Mouse (Mus musculus): ENCODE measurements at regions not wholly inside any gene's neighbourhood (a gene's known extent, or its start where the extent isn't known, plus 50 kb on each side); places are given as distances from the start of the nearest gene placed in this dataset.

- intact Hi-C loops (cut with DNase I): no loop called here
- no peak for DNase-seq (ENCODE audit: low spot score in 2 of 2)
Measured at GRCm38 (mm10) chr3:52634353-52634752, 366.2 kb downstream of the Foxo1 start.

- intact Hi-C loops (cut with DNase I): no loop called here
- DNase-seq (ENCODE audit: low spot score in 2 of 2): no peak
Measured at GRCm38 (mm10) chr3:52633491-52634100, 365.5 kb downstream of the Foxo1 start.

DNA sequence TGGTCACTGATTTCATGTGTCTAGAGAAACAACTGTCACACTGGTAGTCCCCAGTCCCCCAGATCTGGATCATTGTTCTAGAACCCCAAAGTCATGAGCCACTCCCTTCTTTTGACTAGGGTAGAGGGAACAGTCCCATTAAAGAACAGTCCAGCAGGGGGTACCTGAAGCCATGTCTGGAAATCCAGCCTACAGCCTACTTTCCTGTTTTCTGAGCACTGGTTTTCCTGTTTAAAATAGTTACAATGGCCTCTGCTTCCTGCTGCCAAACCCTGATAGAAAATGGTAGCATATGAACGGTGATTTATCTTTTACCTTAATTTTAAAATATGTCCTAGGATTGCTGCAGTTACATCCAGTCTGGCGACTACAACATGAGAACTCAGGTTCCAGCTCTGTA, 364.5 kb downstream of the Foxo1 start:
- intact Hi-C loops (cut with DNase I): no loop called here

DNA sequence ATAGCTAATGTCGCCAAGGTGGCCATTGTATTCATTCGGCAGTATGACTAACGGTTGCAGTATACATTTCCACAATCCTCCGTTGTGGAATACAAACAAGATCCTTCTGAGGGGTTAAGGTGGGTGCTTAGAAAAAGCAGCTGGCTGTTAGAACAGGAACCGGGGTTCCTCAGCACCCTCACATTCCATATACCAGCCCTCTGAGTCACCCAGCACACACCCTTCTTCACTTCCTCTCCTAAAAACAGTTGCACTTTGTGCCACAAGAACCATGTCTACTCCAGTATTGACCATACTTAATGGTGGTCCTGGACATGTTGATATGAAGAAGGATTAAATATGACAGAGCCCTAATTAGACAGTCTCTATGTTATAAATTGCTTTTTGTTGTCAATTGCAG, 362.1 kb downstream of the Foxo1 start:
- DNase-seq (ENCODE audit: low spot score in 2 of 2): no peak
- intact Hi-C loops (cut with DNase I): no loop called here

More for the DNA sequence above, 364.5 kb downstream of the Foxo1 start:
- DNase-seq (ENCODE audit: low spot score in 2 of 2): no peak

GRCm38 (mm10) chr3:52625125-52625524, 357.0 kb downstream of the Foxo1 start:
- DNase-seq (ENCODE audit: low spot score in 2 of 2): no peak
- intact Hi-C loops (cut with DNase I): no loop called here

GRCm38 (mm10) chr3:52622530-52622929, 354.4 kb downstream of the Foxo1 start:
- no peak for DNase-seq (ENCODE audit: low spot score in 2 of 2)
- intact Hi-C loops (cut with DNase I): no loop called here

DNA sequence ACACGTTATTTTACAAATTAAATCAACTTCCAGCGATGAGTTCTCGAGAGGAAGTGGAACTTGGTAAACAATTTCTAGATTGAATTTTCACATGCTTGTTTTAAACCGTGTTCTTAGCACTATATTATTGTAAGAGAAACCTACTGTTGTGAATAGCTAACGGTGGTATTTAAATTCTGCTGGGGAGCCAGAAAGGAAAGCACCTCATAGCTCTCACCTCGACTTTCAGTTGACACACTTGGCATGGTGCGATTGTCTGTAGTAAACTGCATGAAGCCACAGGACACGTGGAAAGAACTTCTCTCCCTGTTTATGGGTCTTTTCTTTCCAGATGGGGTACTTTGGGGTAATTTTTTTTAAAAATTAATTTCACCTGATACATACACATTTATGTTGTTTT, 353.8 kb downstream of the Foxo1 start:
- no peak for DNase-seq (ENCODE audit: low spot score in 2 of 2)
- intact Hi-C loops (cut with DNase I): no loop called here

DNA sequence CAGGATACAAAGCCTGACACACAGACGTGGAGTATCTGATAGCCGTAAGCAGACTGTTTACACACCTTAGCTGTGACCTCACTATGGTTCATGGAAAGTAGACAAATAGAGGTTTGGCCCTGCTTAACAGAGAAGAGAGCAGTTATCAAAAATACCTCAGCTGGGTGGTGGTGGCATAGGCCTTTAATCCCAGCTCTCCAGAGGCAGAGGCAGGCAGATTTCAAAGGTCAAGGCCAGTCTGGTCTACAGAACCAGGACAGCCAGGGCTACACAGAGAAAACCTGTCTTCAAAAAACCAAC, 350.7 kb downstream of the Foxo1 start:
- intact Hi-C loops (cut with DNase I): no loop called here
- DNase-seq (ENCODE audit: low spot score in 2 of 2): no peak

DNA sequence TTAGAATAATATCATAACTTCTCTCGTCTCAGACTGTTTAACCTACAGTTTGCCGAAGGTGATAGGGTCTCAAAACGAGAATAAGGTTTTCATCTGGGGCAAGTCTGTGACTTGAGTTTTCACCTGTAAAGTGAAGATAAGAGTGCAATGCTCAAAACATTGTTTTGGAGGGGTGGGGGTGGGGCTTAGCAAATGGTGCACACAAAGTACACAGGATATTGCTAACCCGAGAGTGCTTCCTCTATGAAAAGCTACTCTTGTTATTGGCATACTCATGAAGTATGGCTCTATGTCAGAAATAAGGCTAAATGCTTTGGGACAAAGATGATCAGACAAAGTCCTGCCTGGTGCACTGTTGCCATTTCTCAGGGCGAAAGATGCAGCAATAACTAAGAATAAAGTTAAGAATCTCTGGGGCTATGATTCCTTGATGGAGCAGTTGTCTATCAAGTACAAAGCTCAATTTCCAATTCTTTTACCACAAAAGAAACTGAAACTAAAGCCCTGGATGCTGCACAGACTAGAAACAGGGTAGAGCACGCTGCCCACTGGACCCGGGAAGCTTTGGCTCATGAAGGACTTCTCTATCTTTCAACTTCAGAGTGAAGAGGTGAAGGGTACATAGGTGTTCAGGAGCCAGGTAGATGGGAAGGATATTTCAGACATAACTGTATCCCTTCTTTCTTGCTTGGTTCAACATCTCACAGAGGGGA, 350.2 kb downstream of the Foxo1 start:
- DNase-seq (ENCODE audit: low spot score in 2 of 2): no peak
- intact Hi-C loops (cut with DNase I): no loop called here

DNA sequence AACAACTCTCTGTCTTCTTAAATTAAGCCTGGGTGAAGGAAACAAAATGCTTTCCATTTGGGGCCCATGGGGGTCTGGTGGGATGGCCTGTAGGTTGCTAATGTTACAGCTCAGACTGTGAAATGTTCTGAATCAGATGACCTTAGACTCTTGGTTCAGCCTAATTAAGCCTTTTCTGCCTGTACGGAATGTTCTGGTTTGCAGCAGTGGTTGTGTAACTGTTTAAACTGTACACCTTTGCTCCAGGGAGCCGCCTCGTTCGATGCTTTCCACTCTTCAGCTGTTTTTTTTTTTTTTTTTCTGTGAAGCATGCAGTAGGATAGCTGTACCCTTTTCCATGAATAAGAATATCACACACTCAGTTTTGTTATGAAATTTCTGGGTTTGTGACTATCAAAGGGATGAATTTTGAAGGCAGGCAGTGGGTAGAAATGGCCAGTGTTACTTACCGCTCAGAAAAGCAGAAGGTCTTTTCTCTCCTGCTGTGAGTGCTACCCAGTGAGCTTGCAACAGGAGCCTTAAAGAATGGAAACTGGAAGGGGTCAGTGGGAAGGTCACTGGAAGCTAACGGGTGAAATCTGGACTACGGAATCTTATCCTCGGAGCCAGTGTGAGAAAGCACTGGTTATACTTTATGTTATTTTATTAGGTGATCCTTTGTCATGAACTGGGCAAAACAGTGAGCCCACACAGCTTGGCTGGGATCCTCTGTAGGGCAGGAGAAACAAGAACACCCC, 349.4 kb downstream of the Foxo1 start:
- intact Hi-C loops (cut with DNase I): no loop called here
- no peak for DNase-seq (ENCODE audit: low spot score in 2 of 2)

DNA sequence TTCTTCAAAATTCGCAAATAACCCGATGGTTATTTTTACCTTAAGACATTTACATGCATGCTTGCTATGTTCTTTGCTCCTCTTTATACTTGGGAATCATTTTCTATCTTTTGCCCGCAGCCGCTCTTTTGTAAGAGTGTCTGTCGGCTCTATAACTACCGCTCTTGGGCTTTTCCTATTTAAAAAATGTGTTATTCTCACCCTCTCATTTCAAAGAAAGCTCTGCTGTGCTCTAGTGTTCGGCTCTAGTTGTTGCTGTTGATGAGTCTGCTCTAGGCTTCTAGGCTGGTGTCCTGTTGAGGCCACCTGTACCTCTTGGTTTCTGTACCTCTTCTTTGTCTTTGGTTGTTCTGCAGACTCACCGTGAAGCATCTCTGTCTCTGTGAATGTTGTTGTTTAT, 343.7 kb downstream of the Foxo1 start:
- peak; percentile 20 to 45 for DNase-seq (ENCODE audit: low spot score in 2 of 2)
- intact Hi-C loops (cut with DNase I): no loop called here

DNA sequence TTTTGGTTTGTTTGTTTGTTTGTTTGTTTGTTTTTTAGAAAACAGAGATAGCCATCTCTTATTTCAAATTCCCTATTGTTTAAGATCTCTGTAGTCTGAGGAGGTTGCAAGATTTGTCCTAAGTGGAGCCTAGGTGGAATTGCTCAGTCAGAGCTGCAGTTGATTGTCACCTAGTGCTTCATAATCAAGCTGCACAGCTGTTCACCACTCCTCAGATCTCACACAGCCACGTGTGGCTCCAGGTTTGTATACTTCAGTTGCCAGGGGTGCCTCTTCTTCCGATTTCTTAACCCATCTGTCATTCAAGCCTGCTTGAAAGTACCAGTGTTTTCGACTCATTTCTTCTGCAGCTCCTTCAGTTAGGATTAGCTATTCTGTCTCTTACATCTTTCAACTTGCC, 342.3 kb downstream of the Foxo1 start:
- intact Hi-C loops (cut with DNase I): no loop called here
- no peak for DNase-seq (ENCODE audit: low spot score in 2 of 2)

GRCm38 (mm10) chr3:52608086-52608426, 339.9 kb downstream of the Foxo1 start:
- intact Hi-C loops (cut with DNase I): no loop called here
- no peak for DNase-seq (ENCODE audit: low spot score in 2 of 2)

- intact Hi-C loops (cut with DNase I): no loop called here
- DNase-seq (ENCODE audit: low spot score in 2 of 2): no peak
Measured at GRCm38 (mm10) chr3:52607379-52608085, 339.4 kb downstream of the Foxo1 start.

DNA sequence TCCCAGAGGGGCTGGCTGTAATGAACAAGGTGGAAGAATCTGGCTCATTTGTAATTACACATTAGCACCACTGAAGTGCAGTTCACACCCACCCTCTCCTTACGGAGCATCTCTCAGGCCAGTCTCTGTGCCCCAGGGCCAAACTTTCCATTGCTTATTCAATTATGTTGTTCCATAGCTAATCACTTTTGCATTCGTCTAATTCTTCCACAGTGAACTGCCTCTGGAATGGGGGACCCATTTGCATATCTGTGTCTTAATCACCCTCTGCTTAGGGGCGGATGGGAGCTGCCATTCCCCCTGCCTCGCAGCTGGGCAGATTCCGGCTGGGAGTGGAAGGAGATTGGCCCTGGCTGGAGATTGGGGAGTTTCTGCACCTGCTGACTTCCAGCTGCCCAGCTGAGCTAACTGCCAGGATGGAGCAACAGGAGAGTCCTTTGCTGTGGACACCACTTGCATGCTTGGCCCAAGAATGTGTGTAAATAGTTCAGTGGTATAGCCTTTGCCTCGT, 337.2 kb downstream of the Foxo1 start:
- DNase-seq (ENCODE audit: low spot score in 2 of 2): no peak
- intact Hi-C loops (cut with DNase I): no loop called here

DNA sequence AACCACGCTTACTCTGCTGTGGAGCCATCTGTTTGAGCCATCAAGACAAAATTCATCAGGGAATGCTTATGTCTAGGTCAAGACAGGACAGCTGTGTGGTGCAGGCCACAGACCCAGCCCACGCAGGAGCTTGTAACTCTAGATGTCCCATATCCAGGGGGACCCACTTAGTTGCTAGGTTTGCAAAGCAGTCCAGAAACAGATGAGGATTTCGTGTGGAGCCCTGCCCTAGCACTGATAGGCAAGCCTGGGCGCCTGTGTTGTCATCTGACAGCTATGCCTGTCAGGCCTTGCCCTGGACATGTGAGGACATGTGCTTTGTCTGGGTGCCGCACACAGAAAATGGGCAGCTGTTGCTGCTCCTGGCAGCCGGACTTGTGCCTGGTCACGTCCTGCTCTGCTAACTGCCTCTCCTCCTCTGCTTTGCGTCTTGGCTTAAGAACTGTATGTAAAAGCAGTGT, 335.1 kb downstream of the Foxo1 start:
- intact Hi-C loops (cut with DNase I): no loop called here
- peak in 1 of 2 experiments; percentile 12 for DNase-seq (ENCODE audit: low spot score in 2 of 2)

DNA sequence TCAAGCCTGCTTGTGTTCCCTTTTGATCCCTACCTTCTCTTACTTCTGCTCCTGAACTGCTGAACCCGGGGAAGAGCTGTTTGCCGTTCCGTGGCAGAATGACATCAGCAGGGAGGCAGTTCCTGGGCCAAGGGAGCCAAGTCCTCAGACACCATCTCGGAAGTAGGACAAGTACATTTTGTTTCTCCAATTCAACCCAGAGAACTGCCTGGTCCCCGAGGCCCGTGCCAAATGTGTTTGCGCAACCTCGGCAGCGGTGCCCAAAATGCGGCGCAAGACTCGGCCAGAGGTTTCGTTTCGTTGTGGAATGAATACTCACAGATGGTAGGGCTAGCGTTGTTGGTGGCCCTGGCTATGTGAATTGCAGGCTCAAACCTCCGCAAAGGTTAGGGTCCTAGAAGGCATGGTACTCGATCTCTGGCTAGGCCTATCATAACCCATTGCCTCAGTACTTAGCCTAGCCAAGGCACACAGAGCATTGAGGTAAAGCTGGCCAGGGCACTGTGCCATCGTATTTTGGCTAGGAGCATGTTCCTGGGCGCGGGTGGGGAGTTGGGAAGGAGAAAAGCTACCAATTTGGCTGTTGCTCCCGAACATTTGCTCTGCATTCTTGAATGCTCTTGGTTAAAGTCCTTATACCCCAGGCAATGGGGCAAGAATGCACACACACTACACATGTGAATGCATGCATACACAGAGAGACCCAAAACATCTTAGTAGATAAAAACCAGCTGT, 333.0 kb downstream of the Foxo1 start:
- peak; percentile 59 to 70 for DNase-seq (ENCODE audit: low spot score in 2 of 2)
- intact Hi-C loops (cut with DNase I): no loop called here

DNA sequence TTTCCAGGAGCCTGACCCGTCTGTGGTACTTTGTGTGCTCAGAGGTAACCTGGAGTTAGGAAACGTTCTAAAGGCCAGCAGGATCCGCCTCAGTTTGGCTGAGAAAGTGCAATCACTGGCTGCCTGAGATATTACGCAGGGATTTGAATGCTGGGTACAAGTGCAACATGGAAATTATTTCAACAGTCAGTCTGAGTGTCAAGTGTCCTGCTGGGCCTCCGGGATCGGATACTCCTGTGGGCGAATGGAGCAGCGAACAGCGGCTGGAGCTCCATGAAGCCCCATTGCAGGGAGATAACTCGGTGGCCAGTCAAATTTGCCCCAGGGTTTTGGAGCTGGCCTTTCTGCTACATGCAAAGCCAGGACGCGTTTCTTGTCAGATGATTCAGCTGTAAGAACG, 332.4 kb downstream of the Foxo1 start:
- no peak for DNase-seq (ENCODE audit: low spot score in 2 of 2)
- intact Hi-C loops (cut with DNase I): no loop called here

- intact Hi-C loops (cut with DNase I): no loop called here
- no peak for DNase-seq (ENCODE audit: low spot score in 2 of 2)
Measured at GRCm38 (mm10) chr3:52600146-52600545, 332.0 kb downstream of the Foxo1 start.

GRCm38 (mm10) chr3:52586418-52586817, 318.3 kb downstream of the Foxo1 start:
- intact Hi-C loops (cut with DNase I): no loop called here
- DNase-seq (ENCODE audit: low spot score in 2 of 2): no peak
